Mouse (Mus musculus): Measurements from ENCODE around the gene Zcchc10.

DNA sequence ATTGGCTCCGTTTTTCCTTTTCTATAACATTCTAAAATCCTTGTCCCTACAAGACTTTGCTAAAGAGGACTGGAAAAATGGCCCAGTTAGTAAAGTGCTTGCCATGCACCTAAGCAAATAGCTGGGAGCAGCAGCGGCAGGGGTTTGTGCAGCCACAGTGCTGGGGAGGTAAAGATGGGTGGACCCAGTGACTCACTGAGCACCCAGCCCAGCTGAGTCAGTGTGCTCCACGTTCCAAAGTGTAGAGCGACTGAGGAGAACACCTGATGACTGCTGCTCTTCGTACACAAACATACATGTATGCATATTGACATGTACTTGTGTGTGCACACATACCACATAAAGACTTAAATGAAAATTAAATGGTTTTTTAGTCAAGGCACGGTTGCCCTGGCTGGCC, 6.6 kb downstream of the Zcchc10 start:
- no peak for TF ChIP-seq GATA1 (IDR thresholded peaks at IDR 0.05; ENCODE audit: low read length)
- TF ChIP-seq TAL1 (IDR thresholded peaks at IDR 0.05; ENCODE audit: low read length), result no peak

All from erythroblast, embryonic 14.5 days (primary cell).